Mouse (Mus musculus): Measurements from ENCODE around the gene Zmiz1. TPM values are rescaled to one million over a fixed set of nuclear protein-coding genes. Genes with fewer than 3 reads are reported as not detected.

Zmiz1 gene
- total and polyA plus RNA-seq, 3 experiments, result 0.09 to 0.16 TPM; not detected in 1

DNA sequence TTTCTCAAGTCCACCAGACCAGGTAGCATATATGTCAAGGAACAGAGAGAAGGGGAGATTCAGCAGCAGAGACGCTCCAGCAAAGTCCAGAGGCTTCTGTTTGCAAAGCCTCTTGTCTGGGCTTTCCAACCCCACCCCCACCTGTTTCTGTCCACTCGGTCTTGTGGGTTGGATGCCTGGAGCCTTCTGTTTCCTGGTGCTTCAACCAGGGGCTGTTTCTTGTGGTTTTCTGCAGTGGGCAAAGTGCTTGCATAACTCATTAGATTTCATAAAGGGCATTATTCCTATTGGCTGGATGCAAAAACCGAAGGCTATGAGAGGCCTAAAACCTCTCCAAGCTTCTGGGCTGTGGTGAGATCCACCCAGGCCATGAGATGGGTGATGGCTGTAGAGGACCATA is 45.3 kb downstream of the Zmiz1 start:
- peaks cover 97% of the 10 kb centered on the region for H3K9me3 ChIP-seq (replicated peaks)
- no peaks in the 10 kb centered on the region for H3K27me3 ChIP-seq (ENCODE audit: insufficient read depth, low read length)
- no peaks in the 10 kb centered on the region for H3K4me1 ChIP-seq (ENCODE audit: insufficient read depth, low read depth, low read length)
- DNase-seq (ENCODE audit: low spot score) (no peak), ATAC-seq (ENCODE audit: extremely low read depth, insufficient number of reproducible peaks, low FRiP score, poor library complexity, severe bottlenecking) (no peak)
- H3K4me3 ChIP-seq (ENCODE audit: low read depth, low read length), result no peak overlapping the region
- TF ChIP-seq GATA2 (IDR thresholded peaks at IDR 0.05; ENCODE audit: borderline replicate concordance, low read depth, low read length) (no peak), GATA1 (IDR thresholded peaks at IDR 0.05; ENCODE audit: borderline replicate concordance, low read length) (no peak), TAL1 (conservative IDR thresholded peaks at IDR 0.05; ENCODE audit: low read depth, low read length) (no peak), CTCF (IDR thresholded peaks at IDR 0.05; ENCODE audit: low read depth, low read length) (no peak), POLR2AphosphoS5 (IDR thresholded peaks at IDR 0.05; ENCODE audit: insufficient replicate concordance, low read depth, low read length) (no peak)
- H3K36me3 ChIP-seq (replicated peaks), result no peaks in the 10 kb centered on the region

DNA sequence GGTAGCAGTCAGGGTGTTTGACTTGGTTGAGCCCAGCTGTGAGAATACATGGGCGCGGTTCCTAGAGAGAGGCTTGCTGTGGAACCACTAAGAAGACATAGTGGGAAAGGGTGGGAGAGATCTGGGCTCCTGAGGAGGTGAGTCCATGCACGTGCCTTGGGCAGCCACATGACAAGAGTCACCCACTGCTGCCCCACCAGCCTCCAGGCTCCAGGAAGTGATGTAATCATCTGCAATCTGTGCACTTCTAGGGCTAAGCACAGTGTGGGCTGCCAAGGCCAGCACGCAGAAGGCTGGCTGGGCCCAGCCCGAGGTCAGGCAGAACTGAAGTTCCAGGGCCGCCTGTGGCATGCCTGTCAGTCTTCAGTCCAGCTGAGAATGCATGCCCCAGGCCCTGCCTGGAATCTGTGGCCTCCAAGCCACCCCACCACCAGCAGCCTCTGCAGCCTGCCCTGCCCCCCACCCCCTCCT is 46.3 kb downstream of the Zmiz1 start:
- ATAC-seq (ENCODE audit: extremely low read depth, insufficient number of reproducible peaks, low FRiP score, poor library complexity, severe bottlenecking), result no peak
- TF ChIP-seq CTCF (IDR thresholded peaks at IDR 0.05; ENCODE audit: low read depth, low read length) (no peak), TAL1 (conservative IDR thresholded peaks at IDR 0.05; ENCODE audit: low read depth, low read length) (no peak), POLR2AphosphoS5 (IDR thresholded peaks at IDR 0.05; ENCODE audit: insufficient replicate concordance, low read depth, low read length) (no peak), GATA2 (IDR thresholded peaks at IDR 0.05; ENCODE audit: borderline replicate concordance, low read depth, low read length) (no peak), GATA1 (IDR thresholded peaks at IDR 0.05; ENCODE audit: borderline replicate concordance, low read length) (no peak)
- no peaks in the 10 kb centered on the region for H3K4me1 ChIP-seq (ENCODE audit: insufficient read depth, low read depth, low read length)
- H3K9me3 ChIP-seq (replicated peaks), result peaks cover 97% of the 10 kb centered on the region
- H3K27me3 ChIP-seq (ENCODE audit: insufficient read depth, low read length), result no peaks in the 10 kb centered on the region
- DNase-seq (ENCODE audit: low spot score), result no peak
- no peaks in the 10 kb centered on the region for H3K36me3 ChIP-seq (replicated peaks)
- H3K4me3 ChIP-seq (ENCODE audit: low read depth, low read length), result no peak overlapping the region

DNA sequence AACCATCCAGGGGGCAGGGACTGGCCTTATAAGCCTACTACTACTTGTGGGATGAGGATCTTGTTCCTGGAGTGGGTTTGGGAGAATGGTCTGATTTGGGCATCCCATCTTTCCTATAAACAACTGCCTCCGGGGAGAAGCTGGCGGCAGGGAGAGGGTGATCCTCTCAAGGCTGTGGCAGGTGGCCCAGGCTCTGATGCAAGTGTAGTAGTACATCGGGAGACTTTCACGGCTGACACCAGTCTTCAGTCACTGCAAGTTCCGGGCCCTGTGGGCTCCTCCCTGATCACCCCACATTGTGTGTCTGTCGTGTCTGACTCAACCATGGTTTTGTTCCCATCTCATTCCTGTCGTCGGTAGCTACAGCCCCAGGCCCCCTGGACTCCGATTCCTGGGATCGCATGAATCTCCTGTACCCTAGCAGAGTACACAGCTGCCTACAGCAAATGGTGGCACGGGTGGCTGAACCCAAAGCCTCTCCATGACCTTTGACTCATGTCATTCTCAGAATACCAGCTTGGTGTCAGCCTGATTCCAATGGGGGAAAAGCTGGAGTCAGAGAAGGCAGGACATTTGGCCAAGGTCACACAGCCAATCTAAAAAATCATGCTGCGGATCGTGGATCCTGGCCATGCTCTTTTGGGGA is 49.2 kb downstream of the Zmiz1 start:
- DNase-seq (ENCODE audit: low spot score), result no peak
- Histone ChIP-seq H3K4me3 (ENCODE audit: low read depth, low read length) (no peak overlapping the region), H3K27me3 (ENCODE audit: insufficient read depth, low read length) (no peaks in the 10 kb centered on the region), H3K9me3 (replicated peaks) (peaks cover 91% of the 10 kb centered on the region), H3K4me1 (ENCODE audit: insufficient read depth, low read depth, low read length) (no peaks in the 10 kb centered on the region), H3K36me3 (replicated peaks) (no peaks in the 10 kb centered on the region)
- TF ChIP-seq TAL1 (conservative IDR thresholded peaks at IDR 0.05; ENCODE audit: low read depth, low read length), result no peak
- TF ChIP-seq CTCF (IDR thresholded peaks at IDR 0.05; ENCODE audit: low read depth, low read length), result no peak
- no peak for TF ChIP-seq GATA2 (IDR thresholded peaks at IDR 0.05; ENCODE audit: borderline replicate concordance, low read depth, low read length)
- TF ChIP-seq GATA1 (IDR thresholded peaks at IDR 0.05; ENCODE audit: borderline replicate concordance, low read length), result no peak
- TF ChIP-seq POLR2AphosphoS5 (IDR thresholded peaks at IDR 0.05; ENCODE audit: insufficient replicate concordance, low read depth, low read length), result no peak
- no peak for ATAC-seq (ENCODE audit: extremely low read depth, insufficient number of reproducible peaks, low FRiP score, poor library complexity, severe bottlenecking)

DNA sequence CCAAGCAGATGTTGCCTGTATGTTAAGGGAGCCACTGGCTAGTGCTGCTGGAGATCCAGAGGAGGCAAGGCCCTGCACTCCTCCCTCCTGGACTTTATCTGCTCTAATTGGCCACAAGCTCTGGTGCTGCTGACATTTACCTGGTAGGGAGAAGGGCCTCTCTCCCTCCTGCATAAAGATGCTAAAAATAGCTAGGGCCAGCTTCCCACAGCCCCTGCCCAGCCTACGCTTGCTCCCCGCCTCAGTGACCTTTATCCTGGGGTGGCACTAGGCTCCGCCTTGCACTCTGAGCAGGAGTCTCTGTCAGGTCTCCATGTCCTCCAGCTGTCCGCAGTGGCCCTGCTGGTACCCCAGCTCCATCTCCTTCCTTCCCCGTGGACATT is 49.8 kb downstream of the Zmiz1 start:
- no peak overlapping the region for H3K4me3 ChIP-seq (ENCODE audit: low read depth, low read length)
- no peaks in the 10 kb centered on the region for H3K27me3 ChIP-seq (ENCODE audit: insufficient read depth, low read length)
- no peaks in the 10 kb centered on the region for H3K4me1 ChIP-seq (ENCODE audit: insufficient read depth, low read depth, low read length)
- no peak for ATAC-seq (ENCODE audit: extremely low read depth, insufficient number of reproducible peaks, low FRiP score, poor library complexity, severe bottlenecking)
- no peak for TF ChIP-seq CTCF (IDR thresholded peaks at IDR 0.05; ENCODE audit: low read depth, low read length)
- no peak for TF ChIP-seq GATA1 (IDR thresholded peaks at IDR 0.05; ENCODE audit: borderline replicate concordance, low read length)
- TF ChIP-seq TAL1 (conservative IDR thresholded peaks at IDR 0.05; ENCODE audit: low read depth, low read length), result no peak
- no peak for TF ChIP-seq POLR2AphosphoS5 (IDR thresholded peaks at IDR 0.05; ENCODE audit: insufficient replicate concordance, low read depth, low read length)
- no peak for TF ChIP-seq GATA2 (IDR thresholded peaks at IDR 0.05; ENCODE audit: borderline replicate concordance, low read depth, low read length)
- DNase-seq (ENCODE audit: low spot score), result no peak
- H3K9me3 ChIP-seq (replicated peaks), result peaks cover 90% of the 10 kb centered on the region
- no peaks in the 10 kb centered on the region for H3K36me3 ChIP-seq (replicated peaks)

DNA sequence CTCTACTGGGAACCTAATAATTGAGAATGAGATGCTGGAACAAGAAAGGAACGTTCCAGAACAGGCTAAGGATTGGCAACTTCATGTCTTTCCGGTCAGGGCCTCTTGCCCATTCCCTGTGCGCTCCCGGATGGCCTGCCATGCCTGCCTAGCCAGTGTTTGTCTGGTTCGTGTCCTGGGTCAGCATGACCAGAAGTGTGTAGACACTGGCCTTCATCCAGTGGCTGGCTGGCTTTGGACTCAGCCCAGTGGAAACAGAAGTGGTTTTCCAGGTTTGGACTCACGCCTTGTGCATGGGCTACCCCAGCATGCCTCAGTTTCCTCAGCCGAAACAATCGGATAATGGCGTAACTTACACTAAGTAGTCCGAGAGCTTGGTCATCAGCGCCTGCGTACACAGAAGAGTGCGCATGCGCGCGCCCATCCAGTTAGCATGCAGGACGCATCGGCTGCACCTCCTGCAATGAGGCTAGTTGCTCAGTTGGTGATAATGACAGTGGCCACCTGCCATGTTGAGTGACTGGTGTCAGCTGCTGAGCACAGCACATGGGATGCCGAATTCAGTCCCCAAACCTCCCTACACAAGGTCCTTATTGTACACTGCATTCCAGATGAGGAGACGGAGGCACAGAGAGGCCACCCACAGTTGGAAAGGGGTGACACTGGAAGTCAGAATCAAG is 50.6 kb downstream of the Zmiz1 start:
- Histone ChIP-seq H3K27me3 (ENCODE audit: insufficient read depth, low read length) (no peaks in the 10 kb centered on the region), H3K4me1 (ENCODE audit: insufficient read depth, low read depth, low read length) (no peaks in the 10 kb centered on the region), H3K9me3 (replicated peaks) (peaks cover 87% of the 10 kb centered on the region), H3K4me3 (ENCODE audit: low read depth, low read length) (no peak overlapping the region; the same call in 1 of the 2 replicates), H3K36me3 (replicated peaks) (no peaks in the 10 kb centered on the region)
- ATAC-seq (ENCODE audit: extremely low read depth, insufficient number of reproducible peaks, low FRiP score, poor library complexity, severe bottlenecking) (no peak), DNase-seq (ENCODE audit: low spot score) (no peak)
- TF ChIP-seq GATA1 (IDR thresholded peaks at IDR 0.05; ENCODE audit: borderline replicate concordance, low read length), result no peak
- no peak for TF ChIP-seq TAL1 (conservative IDR thresholded peaks at IDR 0.05; ENCODE audit: low read depth, low read length)
- no peak for TF ChIP-seq CTCF (IDR thresholded peaks at IDR 0.05; ENCODE audit: low read depth, low read length)
- no peak for TF ChIP-seq GATA2 (IDR thresholded peaks at IDR 0.05; ENCODE audit: borderline replicate concordance, low read depth, low read length)
- no peak for TF ChIP-seq POLR2AphosphoS5 (IDR thresholded peaks at IDR 0.05; ENCODE audit: insufficient replicate concordance, low read depth, low read length)

DNA sequence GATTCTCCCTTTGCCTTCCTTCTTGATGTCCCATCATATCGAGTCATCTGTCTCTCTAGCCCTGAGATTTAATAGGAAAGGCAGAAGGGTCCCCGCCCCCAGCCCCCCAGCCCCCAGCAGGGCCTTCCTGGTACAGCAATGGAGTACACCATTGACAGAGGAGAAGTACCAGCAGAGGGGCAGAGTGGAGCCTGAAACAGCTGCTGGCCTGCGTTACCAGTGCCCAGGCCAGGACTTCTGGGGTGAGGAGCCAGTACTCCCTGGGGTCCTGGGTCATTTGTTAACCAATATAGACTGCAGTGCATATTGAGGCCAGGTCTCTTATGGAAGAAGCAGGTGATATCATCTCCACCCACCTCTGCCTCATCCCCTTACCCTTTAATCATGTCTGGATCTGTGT is 51.4 kb downstream of the Zmiz1 start:
- TF ChIP-seq GATA2 (IDR thresholded peaks at IDR 0.05; ENCODE audit: borderline replicate concordance, low read depth, low read length) (no peak), GATA1 (IDR thresholded peaks at IDR 0.05; ENCODE audit: borderline replicate concordance, low read length) (no peak), CTCF (IDR thresholded peaks at IDR 0.05; ENCODE audit: low read depth, low read length) (no peak), TAL1 (conservative IDR thresholded peaks at IDR 0.05; ENCODE audit: low read depth, low read length) (no peak), POLR2AphosphoS5 (IDR thresholded peaks at IDR 0.05; ENCODE audit: insufficient replicate concordance, low read depth, low read length) (no peak)

More for the DNA sequence above, 51.4 kb downstream of the Zmiz1 start:
- ATAC-seq (ENCODE audit: extremely low read depth, insufficient number of reproducible peaks, low FRiP score, poor library complexity, severe bottlenecking) (no peak), DNase-seq (ENCODE audit: low spot score) (no peak)
- Histone ChIP-seq H3K9me3 (replicated peaks) (peaks cover 87% of the 10 kb centered on the region), H3K27me3 (ENCODE audit: insufficient read depth, low read length) (no peaks in the 10 kb centered on the region), H3K36me3 (replicated peaks) (no peaks in the 10 kb centered on the region), H3K4me3 (ENCODE audit: low read depth, low read length) (no peak overlapping the region), H3K4me1 (ENCODE audit: insufficient read depth, low read depth, low read length) (no peaks in the 10 kb centered on the region)

Measured in G1E (cell line).